Mouse (Mus musculus): ENCODE results near the gene Sh3kbp1. TPM values are rescaled to one million over a fixed set of nuclear protein-coding genes. Genes with fewer than 3 reads are reported as not detected.

Gene Sh3kbp1
- total and polyA plus RNA-seq, 3 experiments, result 18.6 to 37.7 TPM; not detected in 1

GRCm38 (mm10) chrX:159860841-159861530 is 233.9 kb downstream of the Sh3kbp1 start:
- no peaks in the 10 kb centered on the region for H3K79me2 ChIP-seq (ENCODE audit: control insufficient read depth, insufficient read depth, low read length, poor library complexity)
- H3K9me3 ChIP-seq (replicated peaks; ENCODE audit: insufficient read depth, low read length), result no peaks in the 10 kb centered on the region
- H3K36me3 ChIP-seq (ENCODE audit: control insufficient read depth in 1 of 2, insufficient read depth in 2 of 2, low read length in 2 of 2), result no peaks in the 10 kb centered on the region
- H3K4me3 ChIP-seq (ENCODE audit: control insufficient read depth in 1 of 2, insufficient read depth in 1 of 2, low read depth in 2 of 2, low read length in 2 of 2), result no peak overlapping the region
- no peak overlapping the region for H3K9ac ChIP-seq (ENCODE audit: control insufficient read depth, low read depth, low read length, poor library complexity, severe bottlenecking)
- no peak for DNase-seq (ENCODE audit: low read depth, low spot score)
- no peaks in the 10 kb centered on the region for H3K4me1 ChIP-seq (ENCODE audit: control insufficient read depth in 1 of 2, insufficient read depth in 2 of 2, low read length in 2 of 2)
- TF ChIP-seq UBTF (IDR thresholded peaks at IDR 0.05; ENCODE audit: borderline replicate concordance, insufficient read depth, low read depth, low read length) (no peak), E2F4 (IDR thresholded peaks at IDR 0.05; ENCODE audit: borderline replicate concordance, low read depth, low read length) (no peak), ETS1 (IDR thresholded peaks at IDR 0.05; ENCODE audit: low read depth, low read length) (no peak), ZMIZ1 (IDR thresholded peaks at IDR 0.05; ENCODE audit: low read depth, low read length) (no peak), TBP (IDR thresholded peaks at IDR 0.05; ENCODE audit: low read depth, low read length) (no peak), POLR2AphosphoS5 (IDR thresholded peaks at IDR 0.05; ENCODE audit: borderline replicate concordance, low read depth, low read length) (no peak), RCOR1 (IDR thresholded peaks at IDR 0.05; ENCODE audit: low read depth, low read length) (no peak), EP300 (IDR thresholded peaks at IDR 0.05; ENCODE audit: low read depth in 1 of 2, low read length in 2 of 2) (no peak), GATA1 (IDR thresholded peaks at IDR 0.05; ENCODE audit: low read depth, low read length) (no peak), SIN3A (IDR thresholded peaks at IDR 0.05; ENCODE audit: low read length) (no peak), SMC3 (IDR thresholded peaks at IDR 0.05; ENCODE audit: low read depth, low read length) (no peak), MAX (IDR thresholded peaks at IDR 0.05; ENCODE audit: low read length) (no peak), ZC3H11A (IDR thresholded peaks at IDR 0.05; ENCODE audit: low read depth, low read length) (no peak)
- no peaks in the 10 kb centered on the region for H3K27me3 ChIP-seq (ENCODE audit: control insufficient read depth in 1 of 2, insufficient read depth in 2 of 2, low read length in 2 of 2)
- H3K27ac ChIP-seq (ENCODE audit: control insufficient read depth, low read depth, low read length), result no peak overlapping the region

GRCm38 (mm10) chrX:159867660-159868059 is 240.6 kb downstream of the Sh3kbp1 start:
- no peaks in the 10 kb centered on the region for H3K27me3 ChIP-seq (ENCODE audit: control insufficient read depth in 1 of 2, insufficient read depth in 2 of 2, low read length in 2 of 2)
- no peaks in the 10 kb centered on the region for H3K4me1 ChIP-seq (ENCODE audit: control insufficient read depth in 1 of 2, insufficient read depth in 2 of 2, low read length in 2 of 2)
- H3K9me3 ChIP-seq (replicated peaks; ENCODE audit: insufficient read depth, low read length), result no peaks in the 10 kb centered on the region
- H3K79me2 ChIP-seq (ENCODE audit: control insufficient read depth, insufficient read depth, low read length, poor library complexity), result no peaks in the 10 kb centered on the region
- no peak for DNase-seq (ENCODE audit: low read depth, low spot score)
- H3K4me3 ChIP-seq (ENCODE audit: control insufficient read depth in 1 of 2, insufficient read depth in 1 of 2, low read depth in 2 of 2, low read length in 2 of 2), result no peak overlapping the region
- no peaks in the 10 kb centered on the region for H3K36me3 ChIP-seq (ENCODE audit: control insufficient read depth in 1 of 2, insufficient read depth in 2 of 2, low read length in 2 of 2)
- no peak overlapping the region for H3K27ac ChIP-seq (ENCODE audit: control insufficient read depth, low read depth, low read length)
- H3K9ac ChIP-seq (ENCODE audit: control insufficient read depth, low read depth, low read length, poor library complexity, severe bottlenecking), result no peak overlapping the region
- TF ChIP-seq CHD2 (IDR thresholded peaks at IDR 0.05; ENCODE audit: low read length), result no peak
- TF ChIP-seq UBTF (IDR thresholded peaks at IDR 0.05; ENCODE audit: borderline replicate concordance, insufficient read depth, low read depth, low read length), result no peak
- no peak for TF ChIP-seq MEF2A (IDR thresholded peaks at IDR 0.05; ENCODE audit: extremely low read depth, insufficient replicate concordance, low read depth, low read length, poor library complexity, severe bottlenecking)
- no peak for TF ChIP-seq ELF1 (IDR thresholded peaks at IDR 0.05; ENCODE audit: low read depth, low read length)
- no peak for TF ChIP-seq CTCF (IDR thresholded peaks at IDR 0.05 in 2 of 3, conservative IDR thresholded peaks at IDR 0.05 in 1 of 3; ENCODE audit: control insufficient read depth in 1 of 3, insufficient read depth in 1 of 3, low read depth in 2 of 3, low read length in 3 of 3, poor library complexity in 1 of 3, severe bottlenecking in 1 of 3)
